Mouse (Mus musculus): ENCODE results near the gene Vmn1r131. TPM values are rescaled to one million over a fixed set of nuclear protein-coding genes. Genes with fewer than 3 reads are reported as not detected.
"Not testable (repeated sequence)": the region's sequence is repeated elsewhere in the genome, so short reads cannot be mapped to it uniquely, and the experiment has no call there.

Gene Vmn1r131
- not detected in 2 replicates for polyA plus RNA-seq (2016; fragmentation: Nextera tagmentation; extraction: Ambion mirVana)

DNA sequence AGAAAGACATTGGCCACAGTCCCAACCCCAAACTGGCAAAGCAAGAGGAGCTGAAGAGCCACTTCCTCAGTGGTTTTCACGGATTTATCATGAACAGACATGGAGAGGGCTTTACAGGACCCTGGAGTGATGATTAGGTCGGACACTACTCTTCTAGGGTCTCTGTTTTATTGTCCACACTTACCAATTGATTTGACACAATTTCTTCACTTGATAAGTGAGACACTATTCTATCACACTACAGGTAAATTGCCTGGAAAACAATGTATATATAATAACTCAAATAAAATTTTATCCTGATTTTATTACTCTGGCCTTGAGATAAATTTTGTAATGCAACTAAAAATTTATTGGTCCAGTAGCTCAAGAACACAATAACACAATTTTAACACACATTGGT is at the start of gene Vmn1r131:
Gene Vmn1r131, minus strand, starts transcription at position 101 of the 400 bp plus-strand sequence.
- ATAC-seq (ENCODE audit: low FRiP score); H3K27me3 ChIP-seq; H3K9me3 ChIP-seq; H3K4me1 ChIP-seq; H3K9ac ChIP-seq; H3K4me2 ChIP-seq; H3K4me3 ChIP-seq (replicated peaks); H3K27ac ChIP-seq; H3K36me3 ChIP-seq (replicated peaks): not testable (repeated sequence)
- no CpG with 5 or more reads among the region's 2 CpGs for WGBS

DNA sequence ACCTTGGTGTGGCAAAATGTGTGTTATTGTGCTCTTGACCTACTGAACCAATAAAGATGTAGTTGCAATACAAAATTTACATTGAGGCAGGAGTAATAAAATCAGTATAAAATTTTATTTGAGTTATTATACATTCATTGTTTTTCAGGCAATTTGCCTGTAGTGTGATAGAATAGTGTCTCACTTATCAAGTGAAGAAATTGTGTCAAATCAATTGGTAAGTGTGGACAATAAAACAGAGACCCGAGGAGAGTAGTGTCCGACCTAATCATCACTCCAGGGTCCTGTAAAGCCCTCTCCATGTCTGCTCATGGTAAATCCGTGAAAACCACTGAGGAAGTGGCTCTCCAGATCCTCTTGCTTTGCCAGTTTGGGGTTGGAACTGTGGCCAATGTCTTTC is 34.4 kb downstream of the Vmn1r131 start, which contains the start of gene Vmn1r130:
Gene Vmn1r130, plus strand, starts transcription at position 301 of the 400 bp plus-strand sequence.
- H3K27me3 ChIP-seq; H3K4me3 ChIP-seq (replicated peaks); ATAC-seq (ENCODE audit: low FRiP score); H3K27ac ChIP-seq; H3K9me3 ChIP-seq; H3K36me3 ChIP-seq (replicated peaks); H3K4me2 ChIP-seq; H3K9ac ChIP-seq; H3K4me1 ChIP-seq: not testable (repeated sequence)
- WGBS: no CpG with 5 or more reads among the region's 3 CpGs

Other genes with a start within 250 kb of the Vmn1r131 start
- gene Vmn1r126, start 244.6 kb downstream of the Vmn1r131 start, polyA plus RNA-seq (2016; fragmentation: Nextera tagmentation; extraction: Ambion mirVana): not detected in 2 replicates
- gene Vmn1r127, start 226.2 kb downstream of the Vmn1r131 start, polyA plus RNA-seq (2016; fragmentation: Nextera tagmentation; extraction: Ambion mirVana): not detected in 2 replicates
- gene Vmn1r128, start 196.7 kb downstream of the Vmn1r131 start, polyA plus RNA-seq (2016; fragmentation: Nextera tagmentation; extraction: Ambion mirVana): not detected in 2 replicates
- gene Vmn1r129, start 184.8 kb downstream of the Vmn1r131 start, polyA plus RNA-seq (2016; fragmentation: Nextera tagmentation; extraction: Ambion mirVana): not detected in 2 replicates
- not detected in 2 replicates for gene Gm6882, start 113.3 kb downstream of the Vmn1r131 start, polyA plus RNA-seq (2016; fragmentation: Nextera tagmentation; extraction: Ambion mirVana)
- not detected in 2 replicates for gene Vmn1r130, start 34.3 kb downstream of the Vmn1r131 start, polyA plus RNA-seq (2016; fragmentation: Nextera tagmentation; extraction: Ambion mirVana)
- not detected in 2 replicates for gene Vmn1r132, start 68.0 kb upstream of the Vmn1r131 start, polyA plus RNA-seq (2016; fragmentation: Nextera tagmentation; extraction: Ambion mirVana)
- not detected in 2 replicates for gene Gm4175, start 215.4 kb upstream of the Vmn1r131 start, polyA plus RNA-seq (2016; fragmentation: Nextera tagmentation; extraction: Ambion mirVana)

Data from forebrain, embryonic 12.5 days (tissue).